Mouse (Mus musculus) olfactory bulb, adult 2 months (tissue): ENCODE measurements around the gene Fam168b. TPM values are rescaled to one million over a fixed set of nuclear protein-coding genes. Genes with fewer than 3 reads are reported as not detected.

Experiments used
- H3K27ac ChIP-seq: fragments of 200-500 bp; 2 replicates; pipeline ENCODE4 v1.5.1; 2012; ENCODE audit warnings: low read depth, low read length; ENCODE audit not compliant: insufficient read depth
- H3K4me1 ChIP-seq: fragments of 200-500 bp; 2 replicates; pipeline ENCODE4 v1.6.1; 2012; ENCODE audit warnings: low read length; ENCODE audit not compliant: control insufficient read depth, insufficient read depth
- H3K4me3 ChIP-seq: fragments of 200-500 bp; 2 replicates; pipeline ENCODE4 v1.5.1; 2012; ENCODE audit warnings: mild to moderate bottlenecking, low read depth, low read length, moderate library complexity; ENCODE audit not compliant: insufficient read depth
- CTCF ChIP-seq: fragments of 200-500 bp; IDR thresholded peaks from 2 replicates; pipeline ENCODE4 v1.5.1; 2012; ENCODE audit warnings: low read depth, mild to moderate bottlenecking, low read length, moderate library complexity; ENCODE audit not compliant: insufficient read depth
- POLR2A ChIP-seq: fragments of 200-500 bp; IDR thresholded peaks from 2 replicates; pipeline ENCODE4 v1.6.1; 2012; ENCODE audit warnings: mild to moderate bottlenecking, low read depth, low read length, moderate library complexity; ENCODE audit not compliant: insufficient read depth
- WGBS: fragments of 180-500 bp; shearing (Covaris S2); methylation state at CpG from one replicate; pipeline ENCODE4 v1.1.7; 2018; 5-methylcytosine and 5-hydroxymethylcytosine counted together
- polyA plus RNA-seq: library from polyadenylated mRNA; stranded (reverse); fragments of >200 nt; gene quantifications from 2 replicates; pipeline ENCODE4 v1.2.4, GENCODE M21; 2012; ENCODE audit warnings: low replicate concordance; ENCODE audit not compliant: missing spikeins, insufficient read depth, insufficient read length

Gene Fam168b
- polyA plus RNA-seq, 1 experiment: 285 TPM

DNA sequence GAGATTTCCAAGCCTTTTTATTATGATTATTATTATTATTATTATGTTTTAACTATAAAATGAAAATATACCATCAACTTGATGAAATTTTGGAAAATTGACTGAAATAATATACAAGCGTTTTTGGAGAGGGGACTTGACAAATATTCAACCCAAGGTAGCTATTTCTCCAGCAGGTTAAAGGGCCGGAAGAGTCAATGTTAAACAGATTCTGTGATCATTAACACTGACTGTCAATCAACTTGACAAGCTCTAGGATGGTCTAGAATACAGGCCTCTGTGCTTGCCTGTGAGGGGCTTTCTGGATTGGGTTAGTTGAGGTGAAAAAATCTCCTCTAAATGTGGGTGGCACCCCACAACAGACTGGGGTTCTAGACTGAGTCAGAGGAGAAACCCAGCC, 10.9 kb upstream of the Fam168b start:
- WGBS: 97% methylated on average over 2 of the region's 2 CpGs
- Histone ChIP-seq H3K4me3 (no peak overlapping the region), H3K27ac (no peak overlapping the region), H3K4me1 (peaks cover 14% of the 10 kb centered on the region; the same call in 1 of the 2 replicates)
- TF ChIP-seq CTCF (no peak), POLR2A (no peak)

DNA sequence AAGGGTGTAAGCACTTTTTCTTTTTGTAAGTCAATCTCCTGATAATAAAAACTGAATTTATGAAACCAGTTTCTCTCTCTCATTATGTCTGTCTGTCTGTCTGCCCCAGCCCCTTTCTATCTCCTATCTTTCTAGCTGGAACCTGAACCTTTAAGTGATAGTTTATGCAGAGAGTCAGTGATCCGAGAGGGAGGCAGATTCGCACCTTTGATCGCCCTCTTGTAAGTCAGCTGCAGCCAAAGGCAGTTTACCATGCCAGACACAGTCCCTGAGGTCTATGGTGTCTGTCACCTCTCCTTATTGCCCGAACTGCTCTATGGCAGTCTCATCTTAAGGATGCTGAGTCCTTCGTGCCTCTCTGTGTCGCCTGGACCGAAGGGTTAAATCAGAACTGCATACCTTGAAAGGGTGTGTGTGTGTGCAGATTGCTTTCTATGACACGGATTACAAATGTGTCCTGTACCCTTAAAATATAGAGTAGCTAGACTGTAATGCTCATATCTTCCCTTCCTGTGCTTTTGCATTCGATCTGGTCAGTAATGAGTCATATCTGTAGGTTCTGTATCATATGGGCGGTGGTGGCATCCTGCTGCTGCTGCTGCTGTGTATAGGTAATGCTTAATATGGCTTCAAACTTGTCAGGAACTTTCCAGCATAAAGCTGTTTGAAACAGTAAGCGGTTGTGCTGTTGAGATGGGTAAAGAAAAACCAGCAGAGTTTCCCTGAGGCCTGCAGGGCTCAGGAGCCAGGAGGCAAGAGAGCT, 9.4 kb upstream of the Fam168b start:
- no peak overlapping the region for H3K27ac ChIP-seq
- WGBS: 74% methylated on average over 11 of the region's 11 CpGs
- TF ChIP-seq CTCF: no peak
- TF ChIP-seq POLR2A: no peak

GRCm38 (mm10) chr1:34851562-34851961, 8.7 kb upstream of the Fam168b start:
- Histone ChIP-seq H3K27ac (no peak overlapping the region), H3K4me3 (no peak overlapping the region), H3K4me1 (peaks cover 14% of the 10 kb centered on the region; the same call in 1 of the 2 replicates)
- WGBS: 45% methylated on average over 6 of the region's 6 CpGs
- TF ChIP-seq POLR2A: no peak
- TF ChIP-seq CTCF: no peak

More for the DNA sequence above, 9.4 kb upstream of the Fam168b start:
- Histone ChIP-seq H3K4me3 (0 out of 2 replicates have a peak overlapping the region, but pooled peaks have one; percentile 1), H3K4me1 (peaks cover 14% of the 10 kb centered on the region; the same call in 1 of the 2 replicates)

DNA sequence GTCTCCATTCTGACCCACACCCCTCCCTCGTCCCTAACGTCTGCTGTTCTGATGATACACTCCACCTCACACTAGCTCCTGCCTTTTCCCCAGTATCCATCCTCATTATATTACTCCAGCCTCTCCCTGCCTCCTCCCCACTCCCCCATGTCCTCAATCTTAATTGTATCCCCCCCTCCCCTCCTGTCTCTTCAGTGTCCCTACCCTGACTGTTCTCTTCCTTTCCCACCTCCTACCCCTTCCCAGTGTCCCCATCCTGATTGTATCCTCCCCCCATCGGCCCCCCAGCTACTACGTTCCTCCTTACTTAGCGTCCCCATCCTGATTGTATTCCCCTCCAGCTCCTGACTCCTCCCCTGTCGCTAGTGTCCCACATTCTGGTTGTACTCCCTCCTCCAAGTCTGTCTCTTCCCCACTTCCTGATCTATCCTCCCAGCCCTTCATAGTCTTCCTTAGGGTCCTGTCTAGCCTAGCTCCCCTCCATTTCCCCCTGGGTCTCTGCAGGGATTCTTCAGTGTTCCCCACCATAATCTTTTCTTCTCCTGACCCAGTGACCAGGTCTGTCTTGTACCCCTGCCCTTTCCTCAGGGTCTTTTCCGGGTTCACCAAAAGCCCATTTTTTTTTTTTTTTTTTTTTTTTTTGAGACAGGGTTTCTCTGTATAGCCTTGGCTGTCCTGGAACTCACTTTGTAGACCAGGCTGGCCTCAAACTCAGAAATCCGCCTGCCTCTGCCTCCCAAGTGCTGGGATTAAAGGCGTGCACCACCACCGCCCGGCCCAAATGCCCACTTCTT, 7.7 kb upstream of the Fam168b start:
- peak overlapping the region; percentile 85 for H3K4me3 ChIP-seq
- H3K4me1 ChIP-seq: peaks cover 14% of the 10 kb centered on the region; the same call in 1 of the 2 replicates
- TF ChIP-seq CTCF: no peak
- no peak for TF ChIP-seq POLR2A
- 45% methylated on average over 11 of the region's 11 CpGs for WGBS
- no peak overlapping the region for H3K27ac ChIP-seq

DNA sequence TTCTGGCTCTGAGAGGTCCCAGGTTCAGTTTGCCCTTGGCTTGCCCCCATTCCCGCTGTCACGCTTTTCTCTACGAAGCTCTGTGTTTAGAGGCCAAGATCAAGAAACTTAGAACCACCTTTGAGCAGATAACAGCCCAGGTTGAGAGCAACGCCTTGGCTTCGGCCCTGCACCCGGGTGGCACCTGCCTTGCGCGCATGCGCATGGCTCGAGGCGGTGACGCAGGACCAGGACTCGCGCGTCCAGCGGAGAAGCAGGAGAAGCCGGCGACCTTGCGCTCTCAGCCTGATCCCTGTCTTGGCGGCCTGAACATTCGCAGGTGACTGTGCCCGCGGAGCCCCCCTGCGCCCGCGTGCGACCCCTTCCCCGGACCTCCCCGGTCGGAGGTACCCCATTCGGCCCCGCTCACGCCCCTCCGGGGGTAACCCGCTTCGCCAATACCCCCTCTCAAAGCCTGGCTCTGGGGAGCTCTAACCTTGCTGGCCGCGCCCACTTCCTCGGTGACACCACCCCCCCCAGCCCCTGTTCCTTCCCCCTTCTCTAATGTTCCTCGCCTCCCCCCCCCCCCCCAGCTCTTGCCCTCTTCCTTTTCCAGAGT, 7.0 kb upstream of the Fam168b start, which contains the start of gene Plekhb2:
TSS of gene Plekhb2 (plus strand) at position 232 of the 598 bp plus-strand sequence.
- H3K4me3 ChIP-seq: peak within 1 kb of the TSS; percentile 85
- WGBS: under 1% methylated on average over 39 of the region's 40 CpGs
- H3K27ac ChIP-seq: peak within 1 kb of the TSS; percentile 76
- TF ChIP-seq POLR2A: peak; percentile 91
- TF ChIP-seq CTCF: no peak
- H3K4me1 ChIP-seq: peaks cover 14% of the 10 kb centered on the region; the same call in 1 of the 2 replicates

DNA sequence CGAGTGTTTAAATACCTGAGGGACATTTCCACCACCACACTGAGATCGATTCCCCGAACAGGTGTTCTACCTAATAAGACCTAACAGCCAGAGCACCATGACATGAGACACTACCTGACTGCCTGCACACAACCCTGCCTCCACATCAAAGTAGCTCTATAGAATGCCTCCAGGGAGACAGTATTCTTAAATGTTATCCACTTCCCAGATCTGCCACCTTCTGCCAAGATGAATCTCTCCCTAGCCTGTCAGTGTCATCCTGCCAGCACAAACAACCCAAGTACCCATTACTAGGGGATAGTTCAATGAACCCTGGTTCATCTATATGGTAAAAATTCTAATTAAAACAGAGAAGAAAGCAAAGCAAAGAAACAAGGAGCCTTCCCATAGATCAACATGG, 4.2 kb upstream of the Fam168b start:
- H3K4me1 ChIP-seq: peaks cover 11% of the 10 kb centered on the region; the same call in 1 of the 2 replicates
- TF ChIP-seq CTCF: no peak
- no peak for TF ChIP-seq POLR2A
- WGBS: 91% methylated on average over 3 of the region's 3 CpGs
- H3K4me3 ChIP-seq: no peak overlapping the region
- H3K27ac ChIP-seq: no peak overlapping the region

DNA sequence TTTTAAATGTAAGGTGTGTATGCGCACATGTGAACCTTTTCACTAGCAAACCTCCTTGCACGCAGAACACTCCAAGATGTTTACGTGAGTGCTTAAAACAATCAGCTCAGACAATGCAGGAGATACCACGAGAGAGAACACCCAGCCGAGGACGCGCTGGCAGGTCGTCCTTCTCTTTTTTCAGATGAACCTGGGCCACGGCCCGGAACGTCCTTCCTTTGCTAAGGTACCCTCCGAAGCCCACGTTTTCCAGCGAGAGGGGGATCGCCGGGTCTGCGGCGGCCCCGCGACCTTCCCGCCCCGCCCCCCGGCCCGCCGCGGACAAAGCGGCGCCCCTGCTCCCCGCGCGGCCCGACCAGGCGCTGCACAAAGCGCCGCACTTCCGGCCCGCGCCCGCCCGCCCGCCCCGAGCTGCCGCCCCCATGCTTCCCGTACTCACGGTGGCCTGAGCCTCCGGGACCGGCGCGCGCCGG, 440 bp downstream of the Fam168b start:
- TF ChIP-seq POLR2A (no peak), CTCF (peak; percentile 19; the same call in 1 of the 2 replicates)
- H3K27ac ChIP-seq: 0 out of 2 replicates have a peak overlapping the region, but pooled peaks have one; percentile 47
- under 1% methylated on average over 51 of the region's 51 CpGs for WGBS
- peak overlapping the region; percentile 60 for H3K4me3 ChIP-seq
- H3K4me1 ChIP-seq: peaks cover 8% of the 10 kb centered on the region

DNA sequence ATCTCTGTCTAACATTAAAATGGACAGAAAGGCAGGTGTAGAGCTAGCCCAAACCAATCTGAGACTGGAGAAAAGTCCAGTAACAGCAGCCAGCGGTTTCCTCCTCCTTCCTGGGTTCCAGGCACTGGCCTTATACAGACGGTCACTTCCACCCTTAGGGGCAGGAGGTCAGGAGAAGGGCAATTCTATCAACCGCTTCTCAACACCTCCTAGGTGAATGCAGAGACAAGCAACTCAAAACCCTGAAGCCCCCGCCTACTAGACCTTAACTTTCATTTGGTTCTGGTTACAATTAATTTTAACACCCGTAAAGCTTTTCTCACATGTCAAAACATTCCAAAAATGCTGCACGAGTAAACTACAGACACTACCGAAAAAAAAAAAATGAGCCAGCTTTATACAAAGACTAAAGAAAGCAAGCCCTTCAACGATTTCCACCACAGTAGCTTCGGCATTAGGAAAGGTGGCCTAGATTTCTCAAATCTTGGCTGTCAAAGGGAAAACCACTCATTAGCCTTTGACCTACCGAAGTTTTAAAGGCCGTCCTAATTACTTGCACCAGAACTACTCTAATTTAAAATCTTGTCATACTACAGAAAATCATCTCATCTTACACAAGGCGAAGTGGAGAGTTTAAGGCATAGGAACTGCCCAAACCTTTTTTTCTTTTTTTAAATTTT, 1.0 kb downstream of the Fam168b start:
- no peak for TF ChIP-seq POLR2A
- TF ChIP-seq CTCF: no peak
- no peak overlapping the region; the same call in 1 of the 2 replicates for H3K27ac ChIP-seq
- peaks cover 8% of the 10 kb centered on the region for H3K4me1 ChIP-seq
- peak overlapping the region; percentile 45 for H3K4me3 ChIP-seq
- WGBS: 2% methylated on average over 12 of the region's 12 CpGs
